Mouse (Mus musculus) embryonic fibroblast, embryonic 13.5 days (primary cell): ENCODE measurements around the gene Tspan12.
"Not testable (repeated sequence)": the region's sequence is repeated elsewhere in the genome, so short reads cannot be mapped to it uniquely, and the experiment has no call there.

ENCODE experiments used
- CTCF ChIP-seq: IDR thresholded peaks from 2 replicates; pipeline ENCODE4 v1.5.1; 2011; ENCODE audit warnings: mild to moderate bottlenecking, control low read depth, low read length, moderate library complexity, borderline replicate concordance; ENCODE audit not compliant: insufficient read depth
- POLR2A ChIP-seq: IDR thresholded peaks from 2 replicates; pipeline ENCODE4 v1.6.1; 2011; ENCODE audit warnings: low read depth, mild to moderate bottlenecking, control low read depth, low read length, moderate library complexity

GRCm38 (mm10) chr6:21789582-21789981 lies 62.7 kb downstream of the Tspan12 start:
- TF ChIP-seq POLR2A, CTCF: not testable (repeated sequence)
